Mouse (Mus musculus): ENCODE measurements at regions not wholly inside any gene's neighbourhood (a gene's known extent, or its start where the extent isn't known, plus 50 kb on each side); places are given as distances from the start of the nearest gene placed in this dataset.

GRCm38 (mm10) chr1:92316191-92316723, 120.8 kb upstream of the Hdac4 start:
- WGBS, result 29% methylated on average over 10 of the region's 10 CpGs
- TF ChIP-seq POLR2A (IDR thresholded peaks at IDR 0.05; ENCODE audit: borderline replicate concordance, control insufficient read depth, low read depth, low read length) (no peak), CTCF (IDR thresholded peaks at IDR 0.05; ENCODE audit: control insufficient read depth, insufficient read depth, low read length) (no peak)
- Histone ChIP-seq H3K27ac (ENCODE audit: control insufficient read depth, insufficient read depth, low read depth, low read length, poor library complexity) (no peak overlapping the region), H3K4me1 (ENCODE audit: control insufficient read depth, insufficient read depth, low read length) (no peaks in the 10 kb centered on the region), H3K4me3 (replicated peaks; ENCODE audit: control insufficient read depth, low read depth, low read length) (no peak overlapping the region)

DNA sequence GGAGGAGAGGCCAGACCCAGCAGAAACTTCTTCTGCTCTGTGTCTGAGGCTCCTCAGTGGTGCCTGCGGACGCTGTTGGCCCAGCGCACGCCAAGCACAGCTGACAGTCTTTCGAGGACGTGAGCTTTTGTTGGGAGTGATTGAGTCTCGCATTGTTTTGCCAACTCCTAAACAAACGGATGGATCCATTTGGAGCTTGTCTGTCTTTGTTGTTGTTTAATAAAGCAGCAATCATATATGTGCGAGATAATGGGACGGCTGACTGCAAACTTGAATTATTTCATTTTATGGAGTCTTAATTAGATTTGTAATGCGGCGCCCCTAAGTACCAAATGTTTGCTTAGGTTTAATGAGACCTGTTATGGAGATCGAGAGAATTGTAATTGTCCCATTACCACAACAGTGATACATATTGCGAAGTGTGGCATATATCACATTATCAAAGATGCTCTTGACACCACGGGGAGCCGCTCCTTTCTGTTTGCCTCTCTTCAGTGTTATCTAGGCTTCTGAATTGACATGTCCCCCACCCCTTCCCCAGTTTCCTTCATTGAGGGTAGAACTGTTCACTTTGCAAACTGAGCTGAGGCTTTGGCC, 117.6 kb upstream of the Hdac4 start:
- TF ChIP-seq POLR2A (IDR thresholded peaks at IDR 0.05; ENCODE audit: borderline replicate concordance, control insufficient read depth, low read depth, low read length), result no peak
- no peak for TF ChIP-seq CTCF (IDR thresholded peaks at IDR 0.05; ENCODE audit: control insufficient read depth, insufficient read depth, low read length)
- no peak overlapping the region for H3K27ac ChIP-seq (ENCODE audit: control insufficient read depth, insufficient read depth, low read depth, low read length, poor library complexity)
- no peaks in the 10 kb centered on the region for H3K4me1 ChIP-seq (ENCODE audit: control insufficient read depth, insufficient read depth, low read length)
- 85% methylated on average over 16 of the region's 16 CpGs for WGBS
- no peak overlapping the region for H3K4me3 ChIP-seq (replicated peaks; ENCODE audit: control insufficient read depth, low read depth, low read length)

- no peak overlapping the region for H3K27ac ChIP-seq (ENCODE audit: control insufficient read depth, insufficient read depth, low read depth, low read length, poor library complexity)
- H3K4me3 ChIP-seq (replicated peaks; ENCODE audit: control insufficient read depth, low read depth, low read length), result no peak overlapping the region
- no peaks in the 10 kb centered on the region for H3K4me1 ChIP-seq (ENCODE audit: control insufficient read depth, insufficient read depth, low read length)
- no peak for TF ChIP-seq POLR2A (IDR thresholded peaks at IDR 0.05; ENCODE audit: borderline replicate concordance, control insufficient read depth, low read depth, low read length)
- TF ChIP-seq CTCF (IDR thresholded peaks at IDR 0.05; ENCODE audit: control insufficient read depth, insufficient read depth, low read length), result no peak
- 78% methylated on average over 2 of the region's 2 CpGs for WGBS
Observed at GRCm38 (mm10) chr1:92309883-92310282, 114.4 kb upstream of the Hdac4 start.

- WGBS, result 82% methylated on average over 6 of the region's 6 CpGs
- TF ChIP-seq CTCF (IDR thresholded peaks at IDR 0.05; ENCODE audit: control insufficient read depth, insufficient read depth, low read length), result no peak
- no peak overlapping the region for H3K4me3 ChIP-seq (replicated peaks; ENCODE audit: control insufficient read depth, low read depth, low read length)
- H3K27ac ChIP-seq (ENCODE audit: control insufficient read depth, insufficient read depth, low read depth, low read length, poor library complexity), result no peak overlapping the region
- no peaks in the 10 kb centered on the region for H3K4me1 ChIP-seq (ENCODE audit: control insufficient read depth, insufficient read depth, low read length)
Observed at GRCm38 (mm10) chr1:92309381-92309780, 113.9 kb upstream of the Hdac4 start.

GRCm38 (mm10) chr1:92308537-92308936, 113.0 kb upstream of the Hdac4 start:
- WGBS, result 80% methylated on average over 3 of the region's 3 CpGs
- no peak for TF ChIP-seq POLR2A (IDR thresholded peaks at IDR 0.05; ENCODE audit: borderline replicate concordance, control insufficient read depth, low read depth, low read length)
- TF ChIP-seq CTCF (IDR thresholded peaks at IDR 0.05; ENCODE audit: control insufficient read depth, insufficient read depth, low read length), result no peak
- Histone ChIP-seq H3K4me3 (replicated peaks; ENCODE audit: control insufficient read depth, low read depth, low read length) (no peak overlapping the region), H3K4me1 (ENCODE audit: control insufficient read depth, insufficient read depth, low read length) (no peaks in the 10 kb centered on the region), H3K27ac (ENCODE audit: control insufficient read depth, insufficient read depth, low read depth, low read length, poor library complexity) (no peak overlapping the region)

DNA sequence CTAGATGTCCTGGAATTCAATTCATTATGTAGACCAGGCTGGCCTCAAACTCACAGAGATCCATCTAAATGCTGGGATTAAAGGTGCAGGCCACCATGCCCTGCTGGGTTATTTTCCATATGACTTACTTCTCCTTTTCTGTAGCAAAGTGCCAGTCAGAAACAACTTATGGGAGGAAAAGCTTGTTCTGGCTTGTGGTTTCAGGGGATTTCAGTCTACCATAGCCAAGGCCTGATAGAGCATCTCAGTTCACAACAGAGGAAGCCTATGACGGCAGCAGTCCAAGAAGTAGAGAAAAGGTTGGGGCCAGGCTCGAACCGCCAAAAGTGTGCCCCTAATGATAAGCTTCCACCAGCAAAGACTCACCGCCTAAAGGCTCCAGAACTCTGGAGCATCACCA, 110.5 kb upstream of the Hdac4 start:
- no peaks in the 10 kb centered on the region for H3K4me1 ChIP-seq (ENCODE audit: control insufficient read depth, insufficient read depth, low read length)
- no peak overlapping the region for H3K27ac ChIP-seq (ENCODE audit: control insufficient read depth, insufficient read depth, low read depth, low read length, poor library complexity)
- no peak overlapping the region for H3K4me3 ChIP-seq (replicated peaks; ENCODE audit: control insufficient read depth, low read depth, low read length)
- TF ChIP-seq CTCF (IDR thresholded peaks at IDR 0.05; ENCODE audit: control insufficient read depth, insufficient read depth, low read length) (no peak), POLR2A (IDR thresholded peaks at IDR 0.05; ENCODE audit: borderline replicate concordance, control insufficient read depth, low read depth, low read length) (no peak)
- 12% methylated on average over 4 of the region's 4 CpGs for WGBS

- Histone ChIP-seq H3K4me3 (replicated peaks; ENCODE audit: control insufficient read depth, low read depth, low read length) (no peak overlapping the region), H3K4me1 (ENCODE audit: control insufficient read depth, insufficient read depth, low read length) (no peaks in the 10 kb centered on the region), H3K27ac (ENCODE audit: control insufficient read depth, insufficient read depth, low read depth, low read length, poor library complexity) (no peak overlapping the region)
- WGBS, result 35% methylated on average over 7 of the region's 7 CpGs
- no peak for TF ChIP-seq POLR2A (IDR thresholded peaks at IDR 0.05; ENCODE audit: borderline replicate concordance, control insufficient read depth, low read depth, low read length)
- no peak for TF ChIP-seq CTCF (IDR thresholded peaks at IDR 0.05; ENCODE audit: control insufficient read depth, insufficient read depth, low read length)
Observed at GRCm38 (mm10) chr1:92299041-92299440, 103.5 kb upstream of the Hdac4 start.

GRCm38 (mm10) chr1:92292681-92293380, 97.3 kb upstream of the Hdac4 start:
- no peaks in the 10 kb centered on the region for H3K4me1 ChIP-seq (ENCODE audit: control insufficient read depth, insufficient read depth, low read length)
- TF ChIP-seq POLR2A (IDR thresholded peaks at IDR 0.05; ENCODE audit: borderline replicate concordance, control insufficient read depth, low read depth, low read length), result no peak
- no peak for TF ChIP-seq CTCF (IDR thresholded peaks at IDR 0.05; ENCODE audit: control insufficient read depth, insufficient read depth, low read length)
- no peak overlapping the region for H3K27ac ChIP-seq (ENCODE audit: control insufficient read depth, insufficient read depth, low read depth, low read length, poor library complexity)
- H3K4me3 ChIP-seq (replicated peaks; ENCODE audit: control insufficient read depth, low read depth, low read length), result no peak overlapping the region
- 84% methylated on average over 7 of the region's 7 CpGs for WGBS
